Mouse (Mus musculus) adrenal gland, adult 2 months (tissue): Measurements from ENCODE around the gene Ros1. TPM values are rescaled to one million over a fixed set of nuclear protein-coding genes. Genes with fewer than 3 reads are reported as not detected.

ENCODE experiments used
- DNase-seq: peaks from one replicate; pipeline ENCODE4 v3.0.0; 2021
- long read RNA-seq: library from polyadenylated mRNA; stranded (forward); transcript quantifications from one replicate; pipeline ENCODE4 v2.0.0, GENCODE M21; 2021
- polyA plus RNA-seq: library from polyadenylated mRNA; depleted of rRNA; stranded (reverse); fragments of >200 nt; gene quantifications from 2 replicates; pipeline ENCODE4 v1.2.3, GENCODE M21; 2012; rRNA removed
- total RNA-seq, 2 experiments: library from RNA; stranded (reverse); gene quantifications; 2 replicates each; pipeline ENCODE4 v1.2.3; 2021

Ros1 gene
- total RNA-seq (not detected), polyA plus RNA-seq (not detected in 2 replicates)
- long read RNA-seq: 0 reads

DNA sequence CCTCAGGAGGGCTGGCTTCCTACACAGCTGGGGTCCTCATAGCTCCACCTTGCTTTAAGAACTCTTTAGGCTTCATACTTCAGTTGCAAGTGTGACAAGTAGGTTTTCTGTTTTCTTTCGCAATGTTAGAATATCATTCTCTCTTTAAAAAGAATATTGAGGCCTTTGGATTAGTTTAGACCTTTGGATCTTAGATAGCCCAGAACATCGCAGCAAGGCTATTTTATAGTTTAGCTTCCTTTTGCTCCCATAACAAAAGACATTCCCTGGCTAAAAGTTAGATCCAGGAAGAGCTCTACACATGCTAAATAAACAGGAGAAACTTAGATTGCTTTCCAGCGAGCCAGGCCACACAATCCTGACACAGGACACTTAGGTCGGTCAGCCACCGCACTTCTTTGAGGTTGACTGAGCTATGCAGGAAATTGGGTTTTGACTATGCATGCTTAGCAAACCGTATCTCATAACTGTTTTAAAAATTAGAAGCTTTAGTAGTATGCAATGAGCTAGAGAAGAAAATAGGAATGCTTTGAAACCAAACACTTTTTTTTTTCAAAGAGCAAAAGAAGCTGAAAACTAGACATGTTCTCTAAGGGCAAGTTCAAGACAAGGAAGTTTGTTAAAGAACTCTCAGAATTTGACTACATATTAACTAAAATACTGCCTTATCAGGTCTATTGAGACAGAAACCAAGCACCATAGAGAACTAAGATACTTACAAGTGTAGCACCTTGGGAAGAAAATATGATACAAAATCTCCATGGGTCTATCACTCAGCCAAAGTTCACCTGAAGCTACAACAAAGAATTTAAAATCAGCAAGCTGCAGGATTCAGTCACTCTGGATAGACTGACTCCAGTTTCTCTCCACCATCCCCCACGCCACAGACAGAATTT lies at the start of gene Ros1:
Ros1 (minus strand) TSS at position 288 of the 896 bp plus-strand sequence.
- DNase-seq: no peak

DNA sequence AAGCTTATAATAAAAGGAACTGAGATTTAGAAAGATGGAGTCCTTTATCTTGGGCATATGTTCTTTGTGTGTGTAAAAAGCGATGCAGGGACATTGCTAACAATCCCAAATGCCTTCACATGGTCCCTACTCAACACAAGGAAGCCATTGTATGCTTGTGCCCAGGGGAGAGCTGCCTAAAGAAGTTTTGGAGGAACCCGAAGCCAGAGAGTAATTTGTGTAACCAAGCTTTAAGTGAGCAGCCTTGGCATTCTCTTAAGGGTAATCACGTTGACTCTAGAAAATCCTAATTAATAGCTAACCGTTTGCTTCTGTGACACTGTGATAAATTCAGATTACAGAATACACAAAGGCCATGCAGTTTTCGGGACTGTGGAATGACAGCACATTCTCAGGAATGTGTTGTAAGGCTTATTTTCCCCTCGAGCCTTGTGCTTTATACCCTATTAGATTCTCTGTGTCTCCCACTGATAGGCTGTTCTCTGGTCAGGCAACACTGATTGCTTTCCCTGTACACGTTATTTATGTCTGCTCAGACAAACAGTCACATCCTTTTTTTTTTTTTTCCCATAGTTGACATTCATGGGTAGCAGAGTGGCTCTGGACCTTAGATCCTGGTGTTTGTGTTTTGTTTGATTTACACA lies 47.8 kb upstream of the Ros1 start:
- no peak for DNase-seq

DNA sequence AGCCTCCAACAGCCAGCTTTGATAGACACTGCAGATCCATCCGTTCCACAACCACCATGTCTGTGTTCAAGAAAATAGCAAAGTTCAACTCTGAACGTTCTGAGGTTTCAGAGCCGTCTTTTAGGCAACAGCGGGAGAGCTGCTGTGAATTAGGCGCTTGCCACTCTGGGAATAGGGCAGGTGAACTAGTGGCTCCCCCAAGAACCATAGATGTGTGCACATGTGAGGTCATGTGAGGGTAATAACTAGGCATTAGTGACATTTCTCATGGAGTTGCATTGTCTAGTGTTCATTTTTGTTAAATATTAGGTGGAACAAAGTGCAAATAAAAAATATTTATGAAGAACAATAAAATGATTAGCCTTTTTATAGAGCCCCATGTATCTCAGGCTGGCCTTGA lies 47.0 kb upstream of the Ros1 start:
- no peak for DNase-seq

DNA sequence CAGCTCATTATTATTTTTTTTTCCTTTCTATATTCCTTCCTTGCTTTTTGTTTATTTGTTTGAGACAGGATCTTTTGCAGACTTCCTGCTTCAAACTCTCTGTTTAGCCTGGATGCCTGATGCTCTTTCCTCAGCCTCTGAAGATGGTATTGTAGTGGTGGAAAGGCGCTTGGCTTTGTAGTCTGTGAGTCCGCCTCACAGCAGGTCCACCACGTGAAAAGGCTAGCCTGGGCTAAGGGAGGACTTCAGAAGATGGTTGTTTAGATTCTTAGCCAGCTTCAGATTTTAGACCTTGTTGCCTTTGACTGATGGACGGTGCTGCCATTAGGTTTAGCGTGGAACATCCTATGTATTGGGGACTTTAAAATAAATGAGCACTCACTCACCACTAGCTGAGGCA lies 40.4 kb upstream of the Ros1 start:
- DNase-seq: no peak

DNA sequence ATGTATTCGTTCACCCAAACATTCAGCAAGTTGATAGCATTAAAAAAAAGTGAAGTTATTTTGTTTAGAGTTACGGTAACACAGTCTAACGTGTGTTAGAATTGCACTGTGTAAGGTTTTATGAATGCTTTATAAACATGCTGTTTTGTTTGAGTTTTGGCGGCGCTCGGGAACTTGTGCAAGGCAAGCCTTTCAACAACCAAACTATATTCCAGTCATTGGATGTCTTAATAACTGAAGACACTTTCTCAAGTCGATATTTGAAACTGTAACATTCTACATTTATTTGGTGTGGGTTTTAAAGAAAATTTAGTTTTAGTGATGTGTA lies 39.6 kb upstream of the Ros1 start:
- no peak for DNase-seq

DNA sequence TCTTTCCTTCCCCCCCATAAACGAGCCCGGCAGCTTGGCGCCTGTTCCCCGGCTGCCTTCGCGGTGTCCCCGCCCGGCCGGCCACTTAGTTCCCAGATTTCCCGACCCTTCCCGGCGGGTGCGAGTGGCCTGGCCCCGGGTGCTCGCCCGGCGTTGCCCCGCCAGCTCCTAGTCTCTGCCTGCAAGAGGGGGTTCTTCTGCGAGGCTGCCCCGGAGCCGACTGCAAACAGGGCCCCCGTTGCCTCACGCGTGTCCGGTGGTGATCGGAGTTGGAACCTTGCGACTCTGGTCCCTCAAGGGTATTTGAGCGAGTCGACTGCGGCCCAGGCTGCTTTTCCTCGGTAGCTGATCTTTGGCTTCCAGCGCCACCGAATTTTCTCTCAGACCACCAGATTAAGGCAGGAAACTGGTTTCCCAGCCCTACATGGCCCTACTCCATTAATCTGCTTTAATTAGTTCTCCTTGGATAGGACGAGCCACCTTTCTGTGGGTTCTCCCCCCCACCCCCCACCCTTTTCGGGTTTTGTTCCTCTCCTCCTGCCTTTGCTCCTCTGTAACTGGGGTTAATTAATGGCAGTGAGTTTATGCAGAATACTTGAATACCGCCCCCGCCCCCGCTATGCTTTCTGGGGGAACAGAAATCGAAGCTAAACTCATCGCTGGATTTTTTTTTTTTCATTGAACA lies 39.1 kb upstream of the Ros1 start:
- no peak for DNase-seq

DNA sequence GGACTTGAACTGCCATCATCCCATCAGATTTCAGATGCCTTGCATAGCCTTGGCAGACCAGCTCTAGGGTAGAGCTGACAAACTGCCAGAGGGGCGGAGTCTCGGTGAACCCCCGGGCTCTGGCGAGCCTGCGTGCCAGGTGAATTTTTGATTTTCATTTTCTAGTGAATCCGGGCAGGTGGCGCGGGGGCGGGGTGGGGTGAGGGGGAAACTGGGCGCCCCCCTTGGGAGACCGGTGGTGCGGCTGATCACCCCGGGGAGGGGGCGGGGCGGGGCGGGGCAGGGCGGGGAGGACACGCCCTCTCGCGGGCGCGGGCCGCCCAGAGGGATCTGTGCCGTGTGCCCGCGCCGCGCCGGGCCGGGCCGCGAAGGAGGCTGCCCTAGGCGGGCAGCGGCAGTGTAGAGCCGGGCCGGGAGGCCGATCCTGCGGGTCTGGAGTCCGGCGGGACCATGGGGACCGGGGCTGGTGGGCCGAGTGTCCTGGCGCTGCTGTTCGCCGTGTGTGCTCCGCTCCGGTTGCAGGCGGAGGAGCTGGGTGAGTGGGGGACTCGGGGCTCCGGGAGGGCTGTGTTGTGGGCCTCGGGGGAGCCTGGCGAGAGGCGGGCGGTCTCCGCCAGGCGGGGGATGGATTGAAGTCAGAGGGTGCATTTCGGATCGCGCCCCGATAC lies 38.4 kb upstream of the Ros1 start, which contains the start of gene Dcbld1:
Dcbld1 (plus strand) TSS at position 319 of the 668 bp plus-strand sequence.
- DNase-seq: peak; percentile 76

DNA sequence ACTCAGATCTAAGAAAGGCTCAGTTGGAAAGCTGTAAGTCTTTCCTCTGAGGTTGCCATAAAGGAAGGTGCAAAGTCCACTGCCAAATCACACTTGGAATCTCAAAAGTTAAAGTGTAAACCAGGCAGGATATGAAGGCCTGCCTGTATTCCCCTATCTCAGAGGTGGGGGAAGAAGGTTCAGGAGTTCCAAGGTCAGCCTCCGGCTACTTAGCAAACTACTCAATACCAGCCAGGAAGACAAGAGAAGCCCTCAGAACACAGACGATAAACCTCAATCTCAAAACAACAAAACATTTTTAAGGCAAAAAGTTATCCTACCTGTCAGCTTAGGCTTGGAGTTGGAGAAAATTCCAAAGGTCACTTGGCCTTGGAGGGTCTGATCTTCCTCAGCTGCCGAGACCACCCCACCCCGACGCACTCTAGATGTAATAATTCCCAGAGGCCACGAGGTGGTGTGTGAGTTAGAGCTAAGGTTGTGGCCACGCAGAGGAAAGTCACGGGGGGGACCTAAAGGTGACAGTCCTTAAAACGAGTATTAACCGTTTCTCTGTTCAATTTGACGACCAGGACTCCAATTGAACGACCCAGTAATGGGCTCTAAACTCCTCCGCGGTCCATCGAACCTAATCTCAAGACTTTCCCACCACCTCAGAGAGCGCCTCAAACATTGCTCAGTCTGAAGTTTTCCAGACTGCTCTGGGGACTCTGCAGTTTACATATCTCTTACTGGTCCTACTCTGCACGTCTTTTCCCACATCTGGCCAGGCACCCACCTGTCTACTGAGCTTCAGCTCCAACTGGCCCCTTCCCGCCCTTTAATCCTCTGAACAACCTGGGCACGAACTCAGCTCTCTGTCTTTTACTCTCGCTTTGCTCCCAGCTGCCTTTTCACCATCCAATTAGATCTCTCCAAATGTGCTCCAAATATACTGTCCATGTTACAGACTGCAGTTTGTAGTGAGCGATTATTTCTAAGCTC lies 37.4 kb upstream of the Ros1 start:
- DNase-seq: peak; percentile 44

DNA sequence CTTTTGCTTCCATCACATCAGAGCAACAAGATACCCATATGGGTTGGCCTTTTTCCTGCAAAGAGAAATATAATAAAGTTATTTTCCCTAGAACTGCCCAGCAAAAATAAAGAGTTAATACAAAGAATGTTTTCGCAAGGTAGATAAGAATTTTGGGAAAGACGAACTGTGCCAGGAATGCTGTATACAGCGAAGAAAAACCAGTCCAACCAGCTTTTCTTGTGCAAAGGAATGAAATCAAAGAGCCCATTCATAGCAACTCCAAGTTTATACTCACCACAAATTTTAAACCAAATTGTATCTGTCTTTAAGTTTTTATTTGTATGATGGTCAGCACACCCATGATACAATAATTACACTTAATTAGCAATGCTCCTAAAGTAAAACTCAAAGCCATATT lies 24.6 kb upstream of the Ros1 start:
- DNase-seq: no peak

DNA sequence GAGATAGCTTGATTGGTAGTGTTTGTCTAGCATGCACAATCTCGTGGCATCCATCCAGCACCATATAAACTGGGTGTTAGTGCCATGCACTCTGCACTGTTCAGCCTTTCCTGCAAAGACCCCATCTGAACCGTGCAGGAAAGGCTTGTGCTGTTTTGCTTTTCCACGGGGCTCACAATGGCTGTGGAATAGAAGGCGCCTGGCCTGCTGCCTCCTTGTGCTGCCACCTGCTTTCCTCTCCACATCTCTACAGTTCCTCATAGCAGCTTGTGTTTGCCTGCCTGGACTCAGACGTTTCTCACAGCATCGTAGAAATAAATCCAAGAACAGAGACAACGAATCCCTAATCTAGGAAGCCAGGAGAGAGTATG lies 22.5 kb upstream of the Ros1 start:
- no peak for DNase-seq

DNA sequence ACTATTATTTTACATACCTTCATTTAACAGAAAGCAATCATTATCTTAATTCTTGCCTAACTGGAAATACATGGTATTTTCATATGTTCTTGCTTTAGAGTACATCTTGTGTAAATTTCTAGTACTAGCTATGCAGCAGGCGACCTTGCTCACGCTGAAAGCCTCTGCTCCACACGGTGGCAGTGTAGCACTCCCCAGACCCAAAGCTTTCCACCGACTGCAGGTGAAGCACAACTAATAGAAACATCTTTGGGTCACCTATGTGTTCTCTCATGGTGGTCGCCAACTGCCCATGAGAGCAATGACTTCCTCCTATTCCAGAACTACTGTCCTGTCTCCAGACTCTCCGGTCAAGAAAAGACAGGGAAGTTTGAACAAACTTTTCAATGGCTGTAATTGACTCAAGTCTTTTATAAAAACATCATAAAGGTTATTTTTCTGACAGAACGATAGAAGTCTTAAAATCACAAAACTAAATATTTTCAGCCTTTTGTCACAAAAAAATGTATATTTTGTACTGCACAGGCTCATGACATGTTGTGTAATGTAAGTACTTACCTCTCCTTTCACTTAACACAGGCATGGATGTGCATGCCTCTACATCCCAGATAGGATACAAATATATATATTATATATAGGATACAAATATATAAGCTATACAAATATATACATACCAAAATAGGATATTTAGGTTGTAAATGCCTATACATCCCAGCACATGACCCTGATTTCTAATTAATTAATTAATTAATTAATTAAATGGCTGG lies 21.9 kb upstream of the Ros1 start:
- peak; percentile 59 for DNase-seq

DNA sequence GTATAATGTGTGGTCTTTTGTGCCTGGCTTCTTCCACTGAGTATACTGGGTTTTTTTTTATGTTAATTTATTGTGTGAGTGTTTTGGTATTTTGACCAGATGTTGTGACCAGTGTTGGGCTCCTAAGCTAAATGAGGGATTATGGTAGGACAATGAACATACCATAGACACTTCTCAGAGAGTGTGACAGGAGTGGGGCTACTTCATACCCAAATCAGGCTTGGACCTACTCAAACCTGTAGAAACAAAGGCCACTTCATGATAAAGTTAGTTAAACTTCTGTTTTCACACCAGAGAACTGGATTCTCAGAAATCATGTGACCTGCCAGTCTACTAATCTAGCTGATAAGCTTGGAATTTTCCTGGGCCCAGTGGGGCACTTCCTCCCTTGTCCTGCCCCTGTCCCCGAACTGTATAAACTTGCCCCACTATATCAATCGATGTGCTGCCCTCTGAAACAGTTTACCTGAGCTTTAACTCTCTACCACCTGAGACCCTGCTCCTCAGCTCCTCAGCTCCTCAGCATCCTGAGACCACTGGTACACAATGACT lies 20.3 kb upstream of the Ros1 start:
- DNase-seq: no peak

DNA sequence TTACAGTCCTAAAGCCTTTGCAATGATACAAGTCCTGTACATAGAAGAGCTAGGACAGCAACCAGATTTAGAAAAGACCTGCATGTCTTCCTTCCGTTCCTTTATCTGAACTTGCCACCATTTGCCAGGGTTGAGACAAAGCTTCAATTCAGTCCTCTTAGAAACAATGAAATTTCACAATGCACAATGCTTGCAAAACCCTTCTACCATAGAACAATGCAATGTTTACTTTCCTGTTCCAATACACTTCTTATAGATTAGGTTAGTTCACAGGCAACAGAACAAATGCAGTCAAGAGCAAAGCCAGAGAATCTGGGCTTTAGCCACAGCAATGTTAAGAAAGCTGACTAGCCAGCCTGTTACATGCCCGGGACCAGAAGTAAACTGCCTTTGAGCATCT lies 9.0 kb upstream of the Ros1 start:
- no peak for DNase-seq

DNA sequence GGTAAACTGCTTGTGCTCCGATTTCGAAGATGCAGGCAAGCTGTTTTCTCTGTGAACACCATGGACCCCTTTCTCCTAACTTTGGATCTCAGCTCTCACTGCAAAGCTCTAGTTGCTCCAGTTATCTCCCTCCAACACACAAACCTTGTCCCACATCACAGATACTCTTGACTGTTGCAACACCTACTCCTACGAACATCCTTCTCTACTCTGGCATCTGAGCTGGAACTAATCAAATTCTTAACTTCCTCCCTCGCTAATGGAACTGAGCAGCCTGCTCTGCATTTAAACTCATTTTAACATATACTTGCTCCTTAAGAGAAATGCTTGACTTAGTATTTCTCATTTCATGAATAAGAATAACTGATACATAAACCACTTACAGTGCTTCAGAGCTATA lies 9.1 kb downstream of the Ros1 start:
- no peak for DNase-seq

DNA sequence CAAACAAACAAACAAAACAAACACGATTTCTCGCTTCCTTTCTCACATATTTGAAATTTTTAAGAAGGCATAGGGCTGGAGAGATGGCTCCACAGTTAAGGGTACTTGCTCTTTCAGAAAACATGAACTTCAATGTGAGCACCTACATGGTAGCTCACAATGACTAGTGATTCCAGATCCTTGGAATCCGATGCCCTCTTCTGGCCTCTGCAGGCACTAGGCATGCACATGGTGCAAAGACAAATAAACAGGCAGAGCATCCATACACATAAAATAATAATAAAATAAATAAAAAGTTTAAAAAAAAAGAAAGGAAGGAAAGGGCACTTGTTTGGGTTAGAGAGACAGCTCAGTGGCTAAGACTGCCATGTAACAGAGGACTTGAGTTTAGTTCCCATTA lies 12.2 kb downstream of the Ros1 start:
- no peak for DNase-seq

DNA sequence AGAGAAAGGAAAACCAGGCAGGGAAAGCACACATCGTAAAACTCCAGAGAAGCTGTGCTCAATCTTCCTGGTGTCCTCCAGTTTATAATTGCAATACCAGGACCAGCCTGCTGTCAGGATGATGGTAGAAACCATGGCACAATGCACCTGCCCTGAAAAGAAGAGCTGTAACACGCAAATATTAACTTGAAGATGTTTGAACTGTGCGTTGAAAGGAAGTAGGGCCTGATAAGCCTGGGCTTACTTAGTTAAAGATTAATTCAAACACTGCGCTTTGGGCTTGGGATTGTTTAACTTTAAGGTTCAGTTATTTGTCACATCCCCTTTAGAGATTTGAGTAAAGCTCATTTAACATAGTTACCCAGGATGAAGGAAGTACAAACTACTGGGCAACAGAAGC lies 20.7 kb downstream of the Ros1 start:
- no peak for DNase-seq

DNA sequence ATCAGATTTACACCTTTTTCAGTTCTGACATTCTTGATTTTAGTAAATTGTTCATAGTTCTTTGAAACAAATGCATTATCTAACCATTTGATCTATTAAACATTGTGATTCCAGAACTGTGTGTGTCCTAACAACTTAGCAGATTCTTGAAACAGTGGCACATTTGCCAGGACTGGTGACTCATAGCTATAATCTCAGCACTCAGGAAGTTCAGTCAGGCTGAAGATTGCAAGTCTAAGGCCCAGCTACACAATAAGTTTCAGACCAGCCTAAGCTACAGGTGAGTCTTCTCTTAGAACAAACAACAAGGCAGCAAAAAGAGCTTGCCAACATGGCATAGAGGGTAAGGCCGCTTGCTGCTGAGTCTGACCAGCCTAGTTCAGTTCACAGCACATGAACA lies 24.6 kb downstream of the Ros1 start:
- DNase-seq: no peak

DNA sequence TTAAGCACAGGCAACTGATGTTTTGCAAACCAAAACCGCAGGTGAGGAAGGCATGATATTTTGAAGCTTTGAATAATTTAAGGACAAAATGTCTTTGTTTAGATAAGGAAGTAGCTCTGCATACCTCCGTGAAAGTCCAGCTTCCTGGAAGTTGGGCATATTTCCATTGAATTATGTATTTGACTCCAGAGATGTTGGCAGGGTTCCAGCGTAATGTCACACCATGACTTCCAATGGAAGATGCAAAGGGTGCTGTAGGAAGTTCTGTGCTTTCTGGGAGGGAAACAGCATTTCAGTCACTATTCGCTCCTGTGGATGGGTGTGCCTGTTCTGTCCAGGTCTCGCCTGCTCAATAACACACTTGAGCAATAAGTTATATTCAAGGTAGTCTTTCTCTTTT lies 25.2 kb downstream of the Ros1 start:
- no peak for DNase-seq

DNA sequence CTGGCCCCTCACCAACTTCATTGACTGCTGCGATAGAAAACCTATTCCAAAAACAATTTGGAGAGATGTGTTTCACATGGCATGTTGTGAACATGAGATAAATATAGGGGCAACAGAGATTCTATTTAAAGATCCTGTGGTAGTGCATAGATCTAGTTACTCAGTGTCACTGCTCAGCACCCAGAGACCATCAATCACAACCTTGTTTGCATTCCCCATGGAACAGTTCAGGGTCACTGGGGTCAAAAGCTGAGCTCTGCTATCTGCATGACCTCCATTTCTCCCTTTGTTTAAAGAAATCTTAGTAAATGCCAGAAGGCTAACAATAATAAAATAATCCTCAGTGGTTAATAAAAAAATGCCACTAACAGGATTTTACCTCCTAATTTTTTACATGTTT lies 29.7 kb downstream of the Ros1 start:
- no peak for DNase-seq

DNA sequence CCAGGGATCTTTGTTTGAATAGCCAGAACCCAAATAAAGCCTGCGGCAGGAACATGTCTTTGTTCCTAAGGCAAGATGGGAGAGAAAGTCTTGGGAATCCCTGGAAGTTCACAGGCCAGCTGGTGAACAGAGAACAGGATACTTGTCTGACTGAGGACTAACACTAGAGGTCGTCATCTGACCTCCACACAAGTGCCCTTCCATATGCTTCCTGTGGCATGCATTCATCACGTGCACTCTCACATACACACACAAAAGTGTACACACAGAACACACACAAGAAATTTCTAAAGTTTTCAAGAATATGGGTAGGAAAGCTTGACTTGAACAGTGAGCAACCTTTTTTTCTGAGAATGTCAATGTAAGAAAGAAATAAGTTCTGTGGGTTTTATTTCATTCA lies 34.4 kb downstream of the Ros1 start:
- no peak for DNase-seq
